Mouse (Mus musculus): ENCODE results near the gene E2f4.

DNA sequence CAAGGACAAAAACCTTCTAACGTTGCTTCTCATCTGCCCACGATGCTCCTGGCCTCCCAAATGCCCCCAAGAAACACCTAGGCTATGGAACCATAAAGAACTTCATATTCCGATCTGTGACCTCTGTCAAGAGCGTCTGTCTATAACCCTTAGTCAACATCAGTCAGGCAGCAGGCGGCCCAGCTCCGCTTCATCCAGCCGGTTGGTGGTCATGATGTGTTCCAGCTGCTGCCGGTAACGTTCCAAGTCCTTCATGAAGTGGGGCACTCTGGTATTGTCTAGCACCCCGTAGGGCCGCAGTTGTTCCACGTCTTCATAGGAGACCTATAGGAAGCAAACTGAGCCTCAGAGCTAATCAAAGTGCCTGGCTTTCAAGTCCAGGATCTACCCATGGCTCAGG is 15.6 kb upstream of the E2f4 start:
- no peak for TF ChIP-seq PAX5 (IDR thresholded peaks at IDR 0.05; ENCODE audit: low read length)
- TF ChIP-seq POLR2AphosphoS2 (IDR thresholded peaks at IDR 0.05; ENCODE audit: low read depth, low read length) = no peak

Measured in CH12.LX (cell line).